Mouse (Mus musculus) forebrain, postnatal 0 days (tissue): ENCODE measurements around the gene Agk. TPM values are rescaled to one million over a fixed set of nuclear protein-coding genes. Genes with fewer than 3 reads are reported as not detected.

Experiments
- ATAC-seq: fragments of 200-750 bp; cut with Nextera tagmentation; 2 replicates; pipeline ENCODE4 v1.8.0; 2017; ENCODE audit warnings: mild to moderate bottlenecking, moderate library complexity
- DNase-seq: peaks from one replicate; pipeline ENCODE4 v3.0.0-alpha.2; 2015
- H3K27ac ChIP-seq: fragments of 300-500 bp; sonication (generic); 2 replicates; pipeline ENCODE4 v1.5.1; 2014; ENCODE audit warnings: low read depth, mild to moderate bottlenecking, antibody characterized with exemption, low read length, moderate library complexity, mixed read lengths
- H3K27me3 ChIP-seq: fragments of 300-500 bp; sonication (generic); 2 replicates; pipeline ENCODE4 v1.6.1; 2014; ENCODE audit warnings: mild to moderate bottlenecking, low read length, mixed read lengths; ENCODE audit not compliant: insufficient read depth
- H3K36me3 ChIP-seq: fragments of 300-500 bp; sonication (generic); 2 replicates; pipeline ENCODE4 v1.6.1; 2014; ENCODE audit warnings: mild to moderate bottlenecking, moderate library complexity; ENCODE audit not compliant: insufficient read depth
- H3K4me1 ChIP-seq: fragments of 300-500 bp; sonication (generic); 2 replicates; pipeline ENCODE4 v1.6.1; 2014; ENCODE audit warnings: antibody characterized with exemption; ENCODE audit not compliant: insufficient read depth
- H3K4me2 ChIP-seq: fragments of 300-500 bp; sonication (generic); 2 replicates; pipeline ENCODE4 v1.6.1; 2014; ENCODE audit warnings: low read depth, mild to moderate bottlenecking, moderate library complexity
- H3K4me3 ChIP-seq: fragments of 300-500 bp; sonication (generic); 2 replicates; pipeline ENCODE4 v1.5.1; 2014; ENCODE audit warnings: low read depth, low read length, mixed read lengths
- H3K9ac ChIP-seq: fragments of 300-500 bp; sonication (generic); 2 replicates; pipeline ENCODE4 v1.6.1; 2014; ENCODE audit warnings: mild to moderate bottlenecking
- H3K9me3 ChIP-seq: fragments of 300-500 bp; sonication (generic); 2 replicates; pipeline ENCODE4 v1.6.1; 2016; ENCODE audit warnings: low read length
- CTCF ChIP-seq: sonication (generic); IDR thresholded peaks from 2 replicates; pipeline ENCODE4 v1.5.1; 2016; ENCODE audit warnings: antibody characterized with exemption, control low read depth, low read depth
- WGBS: fragments of 180-500 bp; shearing (Covaris S2); extraction: QIAGEN DNeasy Blood & Tissue Kit; methylation state at CpG from one replicate; pipeline ENCODE4 v1.1.7; 2014; 5-methylcytosine and 5-hydroxymethylcytosine counted together
- polyA plus RNA-seq: library from polyadenylated mRNA; unstranded; fragments of >200 nt; fragmentation: Nextera tagmentation; extraction: Ambion mirVana; gene quantifications from 2 replicates; pipeline ENCODE4 v1.2.1, GENCODE M21; 2015
- total RNA-seq: library from RNA; depleted of rRNA; stranded (reverse); fragments of >200 nt; gene quantifications from 2 replicates; pipeline ENCODE4 v1.2.3, GENCODE M21; 2014

Agk gene
- total and polyA plus RNA-seq, 2 experiments from 2014 or later = 60.5 to 73.8 TPM

- H3K27me3 ChIP-seq = no peaks in the 10 kb centered on the region
- H3K36me3 ChIP-seq = peaks cover 72% of the 10 kb centered on the region
- H3K27ac ChIP-seq = no peak overlapping the region
- H3K9ac ChIP-seq = no peak overlapping the region
- DNase-seq = no peak
- H3K4me2 ChIP-seq = no peak overlapping the region
- H3K9me3 ChIP-seq = no peaks in the 10 kb centered on the region
- H3K4me3 ChIP-seq = no peak overlapping the region
- H3K4me1 ChIP-seq = no peaks in the 10 kb centered on the region
- TF ChIP-seq CTCF = no peak
- ATAC-seq = no peak
- 91% methylated on average over 4 of the region's 4 CpGs for WGBS
These were observed 78.8 kb downstream of the Agk start for GRCm38 (mm10) chr6:40403640-40404285.

DNA sequence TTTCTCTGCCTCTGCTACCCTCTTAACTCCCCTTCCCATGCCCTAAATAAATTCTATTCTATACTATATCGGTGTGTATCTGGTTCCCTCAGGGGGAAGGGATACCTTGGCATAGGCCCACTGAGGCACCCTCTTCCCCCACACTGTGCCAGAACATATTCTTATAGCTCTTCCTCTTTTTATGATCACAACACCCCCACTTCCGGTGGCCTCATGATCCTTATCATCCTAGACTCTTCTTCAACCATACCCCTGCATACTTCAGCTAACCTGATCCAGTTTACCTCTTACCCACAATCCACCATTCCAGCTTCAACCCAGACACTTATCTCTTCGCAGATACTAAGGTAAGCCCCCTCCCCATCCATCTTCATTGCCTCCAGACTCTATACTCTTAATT, 86.1 kb downstream of the Agk start:
- Histone ChIP-seq H3K4me2 (no peak overlapping the region), H3K9ac (no peak overlapping the region), H3K27ac (no peak overlapping the region), H3K4me1 (no peaks in the 10 kb centered on the region), H3K9me3 (no peaks in the 10 kb centered on the region), H3K4me3 (no peak overlapping the region), H3K27me3 (no peaks in the 10 kb centered on the region), H3K36me3 (peaks cover 35% of the 10 kb centered on the region)
- 95% methylated on average over 3 of the region's 3 CpGs for WGBS
- no peak for TF ChIP-seq CTCF
- DNase-seq = no peak
- no peak for ATAC-seq

GRCm38 (mm10) chr6:40413046-40413445, 88.1 kb downstream of the Agk start:
- Histone ChIP-seq H3K36me3 (peaks cover 16% of the 10 kb centered on the region), H3K27me3 (no peaks in the 10 kb centered on the region), H3K9ac (no peak overlapping the region), H3K9me3 (no peaks in the 10 kb centered on the region), H3K4me3 (no peak overlapping the region), H3K27ac (no peak overlapping the region), H3K4me2 (no peak overlapping the region), H3K4me1 (no peaks in the 10 kb centered on the region)
- 90% methylated on average over 5 of the region's 5 CpGs for WGBS
- DNase-seq (no peak), ATAC-seq (no peak)
- TF ChIP-seq CTCF = no peak

DNA sequence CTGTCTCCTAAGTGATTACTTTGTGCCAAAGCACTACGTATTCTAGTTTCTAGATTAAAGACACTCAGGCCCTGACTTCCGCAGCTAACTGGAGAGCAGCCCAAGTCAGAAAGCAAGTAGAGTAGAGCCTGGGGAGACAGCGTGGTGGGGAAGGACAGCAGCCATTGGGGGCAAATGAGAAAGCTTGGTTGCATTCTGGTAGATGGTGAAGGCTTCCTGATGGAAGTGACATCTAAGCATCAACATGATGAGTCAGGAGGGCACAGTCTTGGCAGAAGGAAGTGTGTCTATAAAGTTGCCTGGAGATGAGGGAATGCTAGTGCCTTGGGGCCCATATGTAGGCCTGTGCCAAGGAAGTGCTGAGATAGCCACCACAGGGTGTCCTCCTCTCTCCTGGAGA, 88.6 kb downstream of the Agk start:
- H3K4me2 ChIP-seq = no peak overlapping the region
- peaks cover 16% of the 10 kb centered on the region for H3K36me3 ChIP-seq
- no peaks in the 10 kb centered on the region for H3K4me1 ChIP-seq
- no peak for TF ChIP-seq CTCF
- no peak overlapping the region for H3K9ac ChIP-seq
- H3K4me3 ChIP-seq = no peak overlapping the region
- H3K27ac ChIP-seq = no peak overlapping the region
- no peak for DNase-seq
- ATAC-seq = no peak
- H3K9me3 ChIP-seq = no peaks in the 10 kb centered on the region
- no peaks in the 10 kb centered on the region for H3K27me3 ChIP-seq
- 91% methylated on average over 3 of the region's 3 CpGs for WGBS

GRCm38 (mm10) chr6:40415799-40416198, 90.8 kb downstream of the Agk start:
- Histone ChIP-seq H3K4me3 (no peak overlapping the region), H3K9me3 (no peaks in the 10 kb centered on the region), H3K4me2 (no peak overlapping the region), H3K4me1 (no peaks in the 10 kb centered on the region), H3K27ac (no peak overlapping the region), H3K27me3 (no peaks in the 10 kb centered on the region), H3K36me3 (peaks cover 15% of the 10 kb centered on the region; the same call in 1 of the 2 replicates), H3K9ac (no peak overlapping the region)
- WGBS = 77% methylated on average over 5 of the region's 5 CpGs
- no peak for TF ChIP-seq CTCF
- DNase-seq (no peak), ATAC-seq (no peak)

DNA sequence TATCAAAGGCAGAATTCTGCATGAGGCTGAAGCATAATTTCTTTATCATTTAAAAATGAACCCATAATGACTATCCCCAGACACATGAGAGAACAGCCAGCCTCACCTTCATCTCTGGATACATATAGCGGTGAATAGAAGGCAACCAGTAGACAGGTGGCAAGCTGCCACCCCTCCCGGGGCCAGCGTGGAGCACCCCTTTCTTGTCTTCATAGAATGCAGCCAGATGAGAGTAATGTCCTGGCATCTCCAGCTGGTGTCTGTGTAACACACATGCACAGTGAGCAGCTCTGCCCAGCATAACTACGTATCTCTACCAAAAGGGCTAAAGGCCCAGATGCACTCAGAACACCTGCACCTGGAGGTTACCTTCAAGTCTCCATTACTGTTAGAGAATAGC, 93.4 kb downstream of the Agk start:
- ATAC-seq (no peak), DNase-seq (no peak)
- Histone ChIP-seq H3K9ac (no peak overlapping the region), H3K27ac (no peak overlapping the region), H3K4me3 (no peak overlapping the region), H3K9me3 (no peaks in the 10 kb centered on the region), H3K36me3 (peaks cover 12% of the 10 kb centered on the region; the same call in 1 of the 2 replicates), H3K4me2 (no peak overlapping the region), H3K4me1 (no peaks in the 10 kb centered on the region), H3K27me3 (no peaks in the 10 kb centered on the region)
- WGBS = 66% methylated on average over 4 of the region's 4 CpGs
- TF ChIP-seq CTCF = no peak

GRCm38 (mm10) chr6:40421099-40421498, 96.1 kb downstream of the Agk start:
- H3K4me1 ChIP-seq = no peaks in the 10 kb centered on the region
- H3K27me3 ChIP-seq = no peaks in the 10 kb centered on the region
- DNase-seq = no peak
- 96% methylated on average over 6 of the region's 6 CpGs for WGBS
- no peak for ATAC-seq
- no peak overlapping the region for H3K4me2 ChIP-seq
- H3K9ac ChIP-seq = no peak overlapping the region
- no peak overlapping the region for H3K4me3 ChIP-seq
- H3K36me3 ChIP-seq = peaks cover 12% of the 10 kb centered on the region; the same call in 1 of the 2 replicates
- H3K27ac ChIP-seq = no peak overlapping the region
- no peaks in the 10 kb centered on the region for H3K9me3 ChIP-seq
- no peak for TF ChIP-seq CTCF
